Mouse (Mus musculus) brain, embryonic 14.5 days (tissue): Measurements from ENCODE around the gene Casz1.

Source experiments
- CTCF ChIP-seq: fragments of 200-500 bp; IDR thresholded peaks from 2 replicates; pipeline ENCODE4 v1.5.1; 2012; ENCODE audit warnings: inconsistent platforms, mild to moderate bottlenecking, moderate library complexity, borderline replicate concordance; ENCODE audit not compliant: insufficient read depth, insufficient read length; ENCODE audit errors: extremely low read depth
- POLR2A ChIP-seq: fragments of 200-500 bp; IDR thresholded peaks from 2 replicates; pipeline ENCODE4 v1.6.1; 2012; ENCODE audit warnings: mild to moderate bottlenecking, inconsistent platforms, borderline replicate concordance; ENCODE audit not compliant: poor library complexity, insufficient read depth, insufficient read length, severe bottlenecking; ENCODE audit errors: extremely low read depth

DNA sequence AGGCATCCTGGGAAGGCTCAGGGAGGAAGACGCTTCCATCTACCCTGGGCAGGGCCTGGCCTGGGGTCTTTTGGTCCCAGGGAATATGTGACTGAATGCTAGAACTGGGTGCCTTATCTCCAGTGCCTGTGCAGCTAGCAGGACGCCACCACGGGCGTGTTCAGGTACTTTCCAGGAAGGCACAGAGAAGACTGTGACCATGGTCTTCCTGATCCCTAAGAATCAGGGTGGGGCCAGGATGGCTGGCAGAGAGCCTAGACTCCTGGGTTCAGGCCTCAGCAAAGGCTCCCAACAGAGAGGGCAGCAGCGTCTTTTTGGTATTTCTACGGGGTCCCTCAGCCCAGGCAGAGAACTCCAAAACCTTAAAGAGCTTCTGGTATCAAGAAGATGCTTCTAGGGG, 146.3 kb downstream of the Casz1 start:
- TF ChIP-seq CTCF (no peak), POLR2A (no peak)
